Mouse (Mus musculus) MEL (cell line): ENCODE results near the gene Neurod2. TPM values are rescaled to one million over a fixed set of nuclear protein-coding genes. Genes with fewer than 3 reads are reported as not detected.

ENCODE experiments used
- DNase-seq: peaks from one replicate; pipeline ENCODE4 v3.0.0; 2011; ENCODE audit warnings: low read depth, low spot score
- H3K27ac ChIP-seq: 2 replicates; pipeline ENCODE4 v1.5.1; 2012; ENCODE audit warnings: low read depth, mild to moderate bottlenecking, control low read depth, low read length, moderate library complexity; ENCODE audit not compliant: control insufficient read depth
- H3K27me3 ChIP-seq, 2 experiments: fragments of 150-350 bp in 1 of 2; sonication (generic) in 1 of 2; 2 replicates each; pipeline ENCODE4 v1.6.1; 2012; ENCODE audit warnings: low read length in 2 of 2, mild to moderate bottlenecking in 2 of 2, improper control_type of control experiment in 1 of 2, moderate library complexity in 1 of 2; ENCODE audit not compliant: insufficient read depth in 2 of 2, control insufficient read depth in 1 of 2
- H3K36me3 ChIP-seq, 2 experiments: 2 replicates each; pipeline ENCODE4 v1.6.1; 2012 to 2014; ENCODE audit warnings: low read length in 2 of 2, improper control_type of control experiment in 1 of 2, inconsistent platforms in 1 of 2, mild to moderate bottlenecking in 1 of 2; ENCODE audit not compliant: insufficient read depth in 2 of 2, control insufficient read depth in 1 of 2
- H3K4me1 ChIP-seq, 2 experiments: fragments of 150-350 bp in 1 of 2; sonication (generic) in 1 of 2; 2 replicates each; pipeline ENCODE4 v1.6.1; 2012; ENCODE audit warnings: low read length in 2 of 2, improper control_type of control experiment in 1 of 2, mild to moderate bottlenecking in 1 of 2; ENCODE audit not compliant: insufficient read depth in 2 of 2, control insufficient read depth in 1 of 2
- H3K4me3 ChIP-seq, 2 experiments: fragments of 150-350 bp in 1 of 2; sonication (generic) in 1 of 2; 2 replicates each; pipeline ENCODE4 v1.5.1; 2012; ENCODE audit warnings: low read depth in 2 of 2, low read length in 2 of 2, mild to moderate bottlenecking in 2 of 2, moderate library complexity in 2 of 2, control low read depth in 1 of 2, improper control_type of control experiment in 1 of 2; ENCODE audit not compliant: control insufficient read depth in 1 of 2, insufficient read depth in 1 of 2
- H3K79me2 ChIP-seq: 2 replicates; pipeline ENCODE4 v1.6.1; 2012; ENCODE audit warnings: mild to moderate bottlenecking, low read length, moderate library complexity; ENCODE audit not compliant: control insufficient read depth, poor library complexity, insufficient read depth
- H3K9ac ChIP-seq: 2 replicates; pipeline ENCODE4 v1.6.1; 2012; ENCODE audit warnings: low read depth, mild to moderate bottlenecking, control low read depth, low read length, moderate library complexity; ENCODE audit not compliant: control insufficient read depth, poor library complexity, severe bottlenecking
- H3K9me3 ChIP-seq: fragments of 150-350 bp; sonication (generic); replicated peaks from 2 replicates; pipeline ENCODE4 v1.6.1; 2012; ENCODE audit warnings: mild to moderate bottlenecking, low read length, improper control_type of control experiment, moderate library complexity; ENCODE audit not compliant: insufficient read depth
- BHLHE40 ChIP-seq: IDR thresholded peaks from 2 replicates; pipeline ENCODE4 v1.6.1; 2012; ENCODE audit warnings: low read depth, mild to moderate bottlenecking, inconsistent platforms, low read length, improper control_type of control experiment, borderline replicate concordance
- CHD2 ChIP-seq: IDR thresholded peaks from 2 replicates; pipeline ENCODE4 v1.6.1; 2011; ENCODE audit warnings: low read length, improper control_type of control experiment
- CTCF ChIP-seq, 3 experiments: IDR thresholded peaks in 2 of 3; conservative IDR thresholded peaks in 1 of 3; 2 replicates each; pipeline ENCODE4 v1.5.1; 2011 to 2012; ENCODE audit warnings: low read length in 3 of 3, low read depth in 2 of 3, mild to moderate bottlenecking in 2 of 3, improper control_type of control experiment in 1 of 3, inconsistent platforms in 1 of 3, mixed read lengths in 1 of 3, moderate library complexity in 1 of 3; ENCODE audit not compliant: control insufficient read depth in 1 of 3, insufficient read depth in 1 of 3, poor library complexity in 1 of 3, severe bottlenecking in 1 of 3
- ETS1 ChIP-seq: IDR thresholded peaks from 2 replicates; pipeline ENCODE4 v1.6.1; 2012; ENCODE audit warnings: low read depth, mild to moderate bottlenecking, inconsistent platforms, low read length, improper control_type of control experiment, moderate library complexity
- GABPA ChIP-seq: IDR thresholded peaks from 2 replicates; pipeline ENCODE4 v1.6.1; 2012; ENCODE audit warnings: low read depth, mild to moderate bottlenecking, inconsistent platforms, low read length, improper control_type of control experiment, moderate library complexity
- HCFC1 ChIP-seq: IDR thresholded peaks from 2 replicates; pipeline ENCODE4 v1.6.1; 2012; ENCODE audit warnings: low read depth, mild to moderate bottlenecking, inconsistent platforms, low read length, improper control_type of control experiment, moderate library complexity
- KAT2A ChIP-seq: conservative IDR thresholded peaks from 2 replicates; pipeline ENCODE4 v1.6.1; 2012; ENCODE audit warnings: low read depth, low read length, improper control_type of control experiment, inconsistent platforms
- MAX ChIP-seq: IDR thresholded peaks from 2 replicates; pipeline ENCODE4 v1.6.1; 2011; ENCODE audit warnings: low read length, improper control_type of control experiment
- MYC ChIP-seq: IDR thresholded peaks from 2 replicates; pipeline ENCODE4 v1.6.1; 2011; ENCODE audit warnings: low read depth, mild to moderate bottlenecking, low read length, improper control_type of control experiment, moderate library complexity
- NELFE ChIP-seq: IDR thresholded peaks from 2 replicates; pipeline ENCODE4 v1.6.1; 2011; ENCODE audit warnings: low read depth, low read length, improper control_type of control experiment
- NRF1 ChIP-seq: IDR thresholded peaks from 2 replicates; pipeline ENCODE4 v1.6.1; 2014; ENCODE audit warnings: low read depth, mild to moderate bottlenecking, inconsistent platforms, low read length, improper control_type of control experiment, moderate library complexity; ENCODE audit not compliant: poor library complexity, insufficient read depth, severe bottlenecking
- POLR2AphosphoS2 ChIP-seq: IDR thresholded peaks from 2 replicates; pipeline ENCODE4 v1.6.1; 2011; ENCODE audit warnings: low read length, improper control_type of control experiment
- POLR2AphosphoS5 ChIP-seq: IDR thresholded peaks from 2 replicates; pipeline ENCODE4 v1.6.1; 2012; ENCODE audit warnings: low read depth, borderline replicate concordance, mild to moderate bottlenecking, inconsistent platforms, low read length, moderate library complexity, mixed read lengths
- RAD21 ChIP-seq: IDR thresholded peaks from 2 replicates; pipeline ENCODE4 v1.6.1; 2011; ENCODE audit warnings: mild to moderate bottlenecking, low read depth, low read length, improper control_type of control experiment
- RCOR1 ChIP-seq: IDR thresholded peaks from 2 replicates; pipeline ENCODE4 v1.6.1; 2012; ENCODE audit warnings: low read depth, mild to moderate bottlenecking, inconsistent platforms, low read length, improper control_type of control experiment
- USF1 ChIP-seq: IDR thresholded peaks from 2 replicates; pipeline ENCODE4 v1.6.1; 2014; ENCODE audit warnings: low read depth, mild to moderate bottlenecking, inconsistent platforms, low read length, improper control_type of control experiment, moderate library complexity
- USF2 ChIP-seq, 2 experiments: IDR thresholded peaks; 2 replicates each; pipeline ENCODE4 v1.6.1; 2011 to 2012; ENCODE audit warnings: improper control_type of control experiment in 2 of 2, low read length in 2 of 2, borderline replicate concordance in 1 of 2, inconsistent platforms in 1 of 2, low read depth in 1 of 2, mild to moderate bottlenecking in 1 of 2; ENCODE audit not compliant: insufficient read depth in 1 of 2
- ZC3H11A ChIP-seq: IDR thresholded peaks from 2 replicates; pipeline ENCODE4 v1.6.1; 2012; ENCODE audit warnings: low read depth, mild to moderate bottlenecking, inconsistent platforms, low read length, improper control_type of control experiment
- ZKSCAN1 ChIP-seq: IDR thresholded peaks from 2 replicates; pipeline ENCODE4 v1.6.1; 2012; ENCODE audit warnings: low read depth, mild to moderate bottlenecking, inconsistent platforms, low read length, improper control_type of control experiment, moderate library complexity
- ZMIZ1 ChIP-seq: IDR thresholded peaks from 2 replicates; pipeline ENCODE4 v1.6.1; 2012; ENCODE audit warnings: low read depth, mild to moderate bottlenecking, inconsistent platforms, low read length, improper control_type of control experiment, moderate library complexity
- ZNF384 ChIP-seq: IDR thresholded peaks from 2 replicates; pipeline ENCODE4 v1.6.1; 2012; ENCODE audit warnings: low read depth, mild to moderate bottlenecking, inconsistent platforms, low read length, improper control_type of control experiment
- polyA plus RNA-seq, 2 experiments: library from polyadenylated mRNA; stranded (reverse) in 1 of 2; unstranded in 1 of 2; fragments of >175 nt in 1 of 2; fragments of >200 nt in 1 of 2; gene quantifications; 2 replicates each; pipeline versions ENCODE4 v1.2.1 to v1.2.4; 2012; ENCODE audit warnings: low replicate concordance in 2 of 2, low read depth in 1 of 2; ENCODE audit not compliant: insufficient read length in 2 of 2, insufficient read depth in 1 of 2, missing spikeins in 1 of 2
- total RNA-seq: library from RNA; depleted of rRNA; stranded (reverse); fragments of 300-350 nt; gene quantifications from 2 replicates; pipeline ENCODE4 v1.2.3, GENCODE M21; 2012

Neurod2 gene
- total and polyA plus RNA-seq, 3 experiments = not detected

DNA sequence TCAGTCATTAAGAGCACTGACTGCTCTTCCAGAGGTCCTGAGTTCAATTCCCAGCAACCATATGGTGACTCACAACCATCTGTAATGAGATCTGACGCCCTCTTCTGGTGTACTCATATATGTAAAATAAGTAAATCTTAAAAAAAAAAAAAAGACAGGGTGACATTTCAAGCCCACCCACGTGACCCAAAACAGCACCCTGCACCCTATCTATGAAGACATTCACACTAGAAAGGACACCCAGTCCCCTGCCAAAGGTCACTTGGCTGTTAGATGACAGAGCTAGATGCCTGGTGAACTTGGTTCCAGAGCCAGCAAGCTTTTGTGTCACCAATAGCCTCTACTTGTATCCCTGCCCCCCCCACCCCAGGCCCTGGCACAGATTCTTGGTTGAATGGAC, 36.4 kb downstream of the Neurod2 start:
- Histone ChIP-seq H3K36me3 (peaks cover 0 to 9% of the 10 kb centered on the region in 2 experiments; a peak in 2 of 4 replicates), H3K4me1 (peaks cover 0 to 11% of the 10 kb centered on the region in 2 experiments; a peak in 3 of 4 replicates), H3K79me2 (no peaks in the 10 kb centered on the region; the same call in 1 of the 2 replicates), H3K9me3 (no peaks in the 10 kb centered on the region), H3K9ac (no peak overlapping the region), H3K27ac (no peak overlapping the region), H3K4me3 (no peak overlapping the region), H3K27me3 (no peaks in the 10 kb centered on the region)
- peak; percentile 40 for DNase-seq
- TF ChIP-seq USF1 = peak; percentile 78
- 0 out of 4 replicates have a peak, but pooled peaks of 1 of the 2 experiments have one; percentile 32 for TF ChIP-seq USF2 (IDR thresholded peaks at IDR 0.05; ENCODE audit: borderline replicate concordance in 1 of 2, insufficient read depth in 1 of 2, low read depth in 1 of 2, low read length in 2 of 2)
- TF ChIP-seq ZNF384 = peak; percentile 85
- TF ChIP-seq ZMIZ1 = no peak

DNA sequence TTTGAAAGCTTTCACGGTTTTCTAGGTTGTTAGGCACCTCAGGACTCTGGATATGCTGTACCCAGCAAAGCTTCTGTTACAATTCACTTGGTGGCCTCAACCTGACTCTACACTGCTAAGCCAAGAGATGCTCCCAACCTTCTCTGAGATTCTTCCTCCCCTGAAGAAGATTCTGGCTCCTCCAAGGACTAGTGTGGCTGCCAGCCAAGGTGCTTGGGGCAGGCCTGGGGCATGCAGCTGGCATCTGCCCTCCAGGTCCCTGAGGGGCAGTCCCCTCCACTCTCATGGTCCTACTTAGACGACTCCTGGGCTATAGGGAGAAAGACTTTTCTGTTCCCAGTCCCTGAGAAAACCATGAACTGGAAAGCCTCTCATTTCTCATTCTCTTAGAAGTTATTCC, 38.5 kb downstream of the Neurod2 start:
- TF ChIP-seq NELFE (no peak), USF1 (no peak), CHD2 (no peak), ZKSCAN1 (no peak), MAX (no peak)
- H3K36me3 ChIP-seq = peaks cover 0 to 7% of the 10 kb centered on the region in 2 experiments; a peak in 2 of 4 replicates
- no peak overlapping the region for H3K4me3 ChIP-seq
- no peak overlapping the region for H3K9ac ChIP-seq
- no peak overlapping the region for H3K27ac ChIP-seq
- H3K79me2 ChIP-seq = no peaks in the 10 kb centered on the region; the same call in 1 of the 2 replicates
- peaks cover 0 to 9% of the 10 kb centered on the region in 2 experiments; a peak in 3 of 4 replicates for H3K4me1 ChIP-seq
- H3K27me3 ChIP-seq = no peaks in the 10 kb centered on the region
- H3K9me3 ChIP-seq = no peaks in the 10 kb centered on the region
- no peak for DNase-seq

DNA sequence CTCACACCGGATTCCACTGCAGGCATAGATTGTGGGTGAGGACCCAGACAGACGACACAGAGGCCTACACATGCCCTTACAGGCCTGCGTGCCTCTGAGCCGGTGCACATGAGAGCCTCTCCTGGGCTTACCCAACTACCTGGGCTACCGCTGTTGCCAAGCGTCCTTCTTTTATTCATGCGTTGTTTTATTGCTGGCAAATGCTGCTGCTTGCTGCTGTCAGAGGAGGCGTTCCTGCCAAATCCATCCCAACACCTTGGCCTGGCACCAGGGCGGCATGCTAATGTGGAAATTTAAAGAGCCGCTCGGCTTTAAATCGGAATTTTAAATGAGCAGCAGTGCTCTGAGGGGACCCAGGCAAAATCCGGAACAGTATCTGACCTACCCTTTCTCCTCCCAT, 39.6 kb downstream of the Neurod2 start:
- H3K27me3 ChIP-seq = no peaks in the 10 kb centered on the region
- no peaks in the 10 kb centered on the region; a peak in 1 of 4 replicates for H3K4me1 ChIP-seq
- no peak overlapping the region for H3K27ac ChIP-seq
- H3K9me3 ChIP-seq = no peaks in the 10 kb centered on the region
- H3K4me3 ChIP-seq = no peak overlapping the region
- no peaks in the 10 kb centered on the region; the same call in 1 of the 2 replicates for H3K79me2 ChIP-seq
- H3K9ac ChIP-seq = no peak overlapping the region
- no peak for DNase-seq
- H3K36me3 ChIP-seq = peaks cover 0 to 5% of the 10 kb centered on the region in 2 experiments; a peak in 2 of 4 replicates
- TF ChIP-seq CHD2 (no peak), CTCF (IDR thresholded peaks at IDR 0.05 in 2 of 3, conservative IDR thresholded peaks at IDR 0.05 in 1 of 3; ENCODE audit: control insufficient read depth in 1 of 3, insufficient read depth in 1 of 3, low read depth in 2 of 3, low read length in 3 of 3, poor library complexity in 1 of 3, severe bottlenecking in 1 of 3) (no peak), ZC3H11A (no peak), HCFC1 (no peak), GABPA (no peak), BHLHE40 (no peak), RCOR1 (no peak), MAX (no peak), NRF1 (no peak), ZKSCAN1 (no peak), POLR2AphosphoS5 (no peak), MYC (no peak), ETS1 (no peak), KAT2A (no peak), POLR2AphosphoS2 (no peak), ZMIZ1 (no peak), RAD21 (no peak)
